Mouse (Mus musculus): ENCODE measurements around the gene Gm12184. TPM values are rescaled to one million over a fixed set of nuclear protein-coding genes. Genes with fewer than 3 reads are reported as not detected.
A peak's percentile ranks its signal among the peaks of the same experiment; 100 is the strongest.

Gm12184 gene
- polyA plus RNA-seq, 1 experiment from 2014 or later: 3.0 TPM

- Histone ChIP-seq H3K27ac (ENCODE audit: low read depth, low read length) (no peak overlapping the region), H3K9ac (replicated peaks; ENCODE audit: low read depth, low read length) (no peak overlapping the region), H3K4me3 (ENCODE audit: low read depth, low read length) (no peak overlapping the region), H3K9me3 (ENCODE audit: control insufficient read depth, low read length) (no peaks in the 10 kb centered on the region), H3K4me2 (ENCODE audit: low read depth, low read length) (no peak overlapping the region), H3K4me1 (ENCODE audit: control insufficient read depth, insufficient read depth, low read length) (no peaks in the 10 kb centered on the region), H3K36me3 (ENCODE audit: control insufficient read depth, insufficient read depth, low read length) (no peaks in the 10 kb centered on the region), H3K27me3 (ENCODE audit: control insufficient read depth, insufficient read depth, low read length) (peaks cover 2% of the 10 kb centered on the region; the same call in 1 of the 2 replicates)
- ATAC-seq (ENCODE audit: low read depth): no peak
Observed at GRCm38 (mm10) chr11:48840805-48841204, 14.3 kb upstream of the Gm12184 start.

GRCm38 (mm10) chr11:48838879-48839680 is 12.6 kb upstream of the Gm12184 start:
- no peak overlapping the region for H3K9ac ChIP-seq (replicated peaks; ENCODE audit: low read depth, low read length)
- ATAC-seq (ENCODE audit: low read depth): no peak
- H3K27ac ChIP-seq (ENCODE audit: low read depth, low read length): no peak overlapping the region
- H3K36me3 ChIP-seq (ENCODE audit: control insufficient read depth, insufficient read depth, low read length): no peaks in the 10 kb centered on the region
- peak overlapping the region; percentile 81 for H3K4me3 ChIP-seq (ENCODE audit: low read depth, low read length)
- no peaks in the 10 kb centered on the region for H3K9me3 ChIP-seq (ENCODE audit: control insufficient read depth, low read length)
- peak overlapping the region; percentile 65; the same call in 1 of the 2 replicates for H3K4me2 ChIP-seq (ENCODE audit: low read depth, low read length)
- WGBS: 73% methylated on average over 10 of the region's 10 CpGs
- no peaks in the 10 kb centered on the region for H3K4me1 ChIP-seq (ENCODE audit: control insufficient read depth, insufficient read depth, low read length)
- peaks cover 2% of the 10 kb centered on the region; the same call in 1 of the 2 replicates for H3K27me3 ChIP-seq (ENCODE audit: control insufficient read depth, insufficient read depth, low read length)

GRCm38 (mm10) chr11:48838181-48838797 is 11.8 kb upstream of the Gm12184 start:
- 4% methylated on average over 16 of the region's 16 CpGs for WGBS
- Histone ChIP-seq H3K27me3 (ENCODE audit: control insufficient read depth, insufficient read depth, low read length) (peaks cover 2% of the 10 kb centered on the region; the same call in 1 of the 2 replicates), H3K4me3 (ENCODE audit: low read depth, low read length) (peak overlapping the region; percentile 81), H3K27ac (ENCODE audit: low read depth, low read length) (peak overlapping the region; percentile 48; the same call in 1 of the 2 replicates), H3K9ac (replicated peaks; ENCODE audit: low read depth, low read length) (peak overlapping the region; percentile 71), H3K36me3 (ENCODE audit: control insufficient read depth, insufficient read depth, low read length) (no peaks in the 10 kb centered on the region), H3K4me2 (ENCODE audit: low read depth, low read length) (peak overlapping the region; percentile 65), H3K4me1 (ENCODE audit: control insufficient read depth, insufficient read depth, low read length) (no peaks in the 10 kb centered on the region), H3K9me3 (ENCODE audit: control insufficient read depth, low read length) (no peaks in the 10 kb centered on the region)
- peak; percentile 15; the same call in 1 of the 2 replicates for ATAC-seq (ENCODE audit: low read depth)

- H3K9ac ChIP-seq (replicated peaks; ENCODE audit: low read depth, low read length): peak overlapping the region; percentile 71
- no peaks in the 10 kb centered on the region for H3K4me1 ChIP-seq (ENCODE audit: control insufficient read depth, insufficient read depth, low read length)
- peak; percentile 25 for ATAC-seq (ENCODE audit: low read depth)
- peak overlapping the region; percentile 65 for H3K4me2 ChIP-seq (ENCODE audit: low read depth, low read length)
- H3K9me3 ChIP-seq (ENCODE audit: control insufficient read depth, low read length): no peaks in the 10 kb centered on the region
- H3K27ac ChIP-seq (ENCODE audit: low read depth, low read length): peak overlapping the region; percentile 48
- H3K36me3 ChIP-seq (ENCODE audit: control insufficient read depth, insufficient read depth, low read length): no peaks in the 10 kb centered on the region
- peak overlapping the region; percentile 81 for H3K4me3 ChIP-seq (ENCODE audit: low read depth, low read length)
- H3K27me3 ChIP-seq (ENCODE audit: control insufficient read depth, insufficient read depth, low read length): peaks cover 2% of the 10 kb centered on the region; the same call in 1 of the 2 replicates
- under 1% methylated on average over 72 of the region's 77 CpGs for WGBS
Observed at GRCm38 (mm10) chr11:48837310-48838180, 11.1 kb upstream of the Gm12184 start.

- Histone ChIP-seq H3K4me3 (ENCODE audit: low read depth, low read length) (peak overlapping the region; percentile 81), H3K9ac (replicated peaks; ENCODE audit: low read depth, low read length) (peak overlapping the region; percentile 71), H3K27ac (ENCODE audit: low read depth, low read length) (peak overlapping the region; percentile 48; the same call in 1 of the 2 replicates), H3K27me3 (ENCODE audit: control insufficient read depth, insufficient read depth, low read length) (peaks cover 2% of the 10 kb centered on the region; the same call in 1 of the 2 replicates), H3K9me3 (ENCODE audit: control insufficient read depth, low read length) (no peaks in the 10 kb centered on the region), H3K36me3 (ENCODE audit: control insufficient read depth, insufficient read depth, low read length) (no peaks in the 10 kb centered on the region), H3K4me2 (ENCODE audit: low read depth, low read length) (peak overlapping the region; percentile 65), H3K4me1 (ENCODE audit: control insufficient read depth, insufficient read depth, low read length) (no peaks in the 10 kb centered on the region)
- ATAC-seq (ENCODE audit: low read depth): no peak
- WGBS: 9% methylated on average over 11 of the region's 11 CpGs
Observed at GRCm38 (mm10) chr11:48836990-48837309, 10.5 kb upstream of the Gm12184 start.

- no peak overlapping the region for H3K27ac ChIP-seq (ENCODE audit: low read depth, low read length)
- H3K36me3 ChIP-seq (ENCODE audit: control insufficient read depth, insufficient read depth, low read length): no peaks in the 10 kb centered on the region
- no peaks in the 10 kb centered on the region for H3K9me3 ChIP-seq (ENCODE audit: control insufficient read depth, low read length)
- H3K4me1 ChIP-seq (ENCODE audit: control insufficient read depth, insufficient read depth, low read length): no peaks in the 10 kb centered on the region
- H3K4me3 ChIP-seq (ENCODE audit: low read depth, low read length): no peak overlapping the region
- ATAC-seq (ENCODE audit: low read depth): no peak
- no peak overlapping the region for H3K4me2 ChIP-seq (ENCODE audit: low read depth, low read length)
- H3K9ac ChIP-seq (replicated peaks; ENCODE audit: low read depth, low read length): no peak overlapping the region
- 79% methylated on average over 6 of the region's 6 CpGs for WGBS
- peaks cover 2% of the 10 kb centered on the region; the same call in 1 of the 2 replicates for H3K27me3 ChIP-seq (ENCODE audit: control insufficient read depth, insufficient read depth, low read length)
Observed at GRCm38 (mm10) chr11:48835923-48836322, 9.5 kb upstream of the Gm12184 start.

GRCm38 (mm10) chr11:48833731-48834639 is 7.5 kb upstream of the Gm12184 start:
- H3K4me3 ChIP-seq (ENCODE audit: low read depth, low read length): peak overlapping the region; percentile 53
- H3K4me2 ChIP-seq (ENCODE audit: low read depth, low read length): peak overlapping the region; percentile 48
- peaks cover 2% of the 10 kb centered on the region; the same call in 1 of the 2 replicates for H3K27me3 ChIP-seq (ENCODE audit: control insufficient read depth, insufficient read depth, low read length)
- no peaks in the 10 kb centered on the region for H3K36me3 ChIP-seq (ENCODE audit: control insufficient read depth, insufficient read depth, low read length)
- peak overlapping the region; percentile 35; the same call in 1 of the 2 replicates for H3K27ac ChIP-seq (ENCODE audit: low read depth, low read length)
- no peaks in the 10 kb centered on the region for H3K9me3 ChIP-seq (ENCODE audit: control insufficient read depth, low read length)
- WGBS: under 1% methylated on average over 30 of the region's 30 CpGs
- H3K4me1 ChIP-seq (ENCODE audit: control insufficient read depth, insufficient read depth, low read length): no peaks in the 10 kb centered on the region
- ATAC-seq (ENCODE audit: low read depth): peak; percentile 92
- H3K9ac ChIP-seq (replicated peaks; ENCODE audit: low read depth, low read length): peak overlapping the region; percentile 57

Measured in neural tube, embryonic 14.5 days (tissue).